Mouse (Mus musculus): ENCODE data around the gene Cyp27b1. TPM values are rescaled to one million over a fixed set of nuclear protein-coding genes. Genes with fewer than 3 reads are reported as not detected.

Gene Cyp27b1
- polyA plus RNA-seq, 1 experiment: 0.29 TPM

DNA sequence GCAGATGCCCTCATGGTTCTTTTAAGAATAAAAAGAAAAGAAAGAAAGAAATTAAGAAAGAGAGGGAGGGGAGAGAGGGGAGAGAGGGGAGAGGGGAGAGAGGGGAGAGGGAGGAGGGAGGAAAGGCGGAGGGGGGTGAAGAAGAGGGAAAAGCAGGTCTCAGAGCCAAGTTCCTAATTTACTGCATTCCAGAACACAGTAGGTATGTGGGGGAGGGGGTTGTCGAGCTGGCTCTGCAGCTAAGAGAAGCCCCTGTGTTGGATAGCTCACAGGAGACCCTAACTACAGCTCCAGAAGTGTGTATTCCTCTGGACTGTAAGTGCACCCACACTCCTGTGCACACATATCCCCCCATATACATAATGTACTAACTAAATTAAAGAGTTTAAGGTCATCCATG lies 31.0 kb upstream of the Cyp27b1 start:
- Histone ChIP-seq H3K27ac (ENCODE audit: insufficient read depth, low read length) (no peak overlapping the region), H3K4me1 (ENCODE audit: control insufficient read depth, insufficient read depth, low read length) (no peaks in the 10 kb centered on the region), H3K4me3 (replicated peaks; ENCODE audit: insufficient read depth, low read depth, low read length) (no peak overlapping the region), H3K27me3 (ENCODE audit: control insufficient read depth, insufficient read depth, low read length) (no peaks in the 10 kb centered on the region)
- TF ChIP-seq CTCF (IDR thresholded peaks at IDR 0.05; ENCODE audit: borderline replicate concordance, insufficient read depth, low read depth, low read length) (no peak), POLR2A (IDR thresholded peaks at IDR 0.05; ENCODE audit: borderline replicate concordance, insufficient read depth, low read length) (no peak)
- no peak for DNase-seq
- WGBS: 14% methylated on average over 2 of the region's 2 CpGs

DNA sequence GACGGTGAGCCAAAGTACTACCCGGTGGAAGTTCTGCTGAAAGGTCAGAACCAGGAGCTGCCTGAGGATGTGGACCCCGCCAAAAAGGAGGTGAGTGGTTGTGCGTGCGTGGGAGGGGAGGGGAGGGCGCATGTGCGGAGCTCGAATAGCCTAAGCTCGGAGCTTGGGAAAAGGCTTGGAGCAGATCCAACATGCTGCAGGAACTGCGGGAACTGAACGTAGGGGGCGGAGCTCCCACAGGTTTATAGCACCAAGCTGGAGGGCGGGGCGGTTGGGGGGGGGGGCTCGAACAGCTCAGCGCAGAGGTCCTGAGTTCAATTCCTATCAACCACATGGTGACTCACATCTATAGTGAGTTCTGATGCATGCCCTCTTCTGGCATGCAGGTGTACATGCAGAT lies 29.6 kb upstream of the Cyp27b1 start:
- no peak overlapping the region for H3K4me3 ChIP-seq (replicated peaks; ENCODE audit: insufficient read depth, low read depth, low read length)
- no peak for TF ChIP-seq CTCF (IDR thresholded peaks at IDR 0.05; ENCODE audit: borderline replicate concordance, insufficient read depth, low read depth, low read length)
- no peak for TF ChIP-seq POLR2A (IDR thresholded peaks at IDR 0.05; ENCODE audit: borderline replicate concordance, insufficient read depth, low read length)
- no peak for DNase-seq
- 67% methylated on average over 16 of the region's 16 CpGs for WGBS
- no peaks in the 10 kb centered on the region for H3K27me3 ChIP-seq (ENCODE audit: control insufficient read depth, insufficient read depth, low read length)
- no peak overlapping the region for H3K27ac ChIP-seq (ENCODE audit: insufficient read depth, low read length)
- H3K4me1 ChIP-seq (ENCODE audit: control insufficient read depth, insufficient read depth, low read length): no peaks in the 10 kb centered on the region

DNA sequence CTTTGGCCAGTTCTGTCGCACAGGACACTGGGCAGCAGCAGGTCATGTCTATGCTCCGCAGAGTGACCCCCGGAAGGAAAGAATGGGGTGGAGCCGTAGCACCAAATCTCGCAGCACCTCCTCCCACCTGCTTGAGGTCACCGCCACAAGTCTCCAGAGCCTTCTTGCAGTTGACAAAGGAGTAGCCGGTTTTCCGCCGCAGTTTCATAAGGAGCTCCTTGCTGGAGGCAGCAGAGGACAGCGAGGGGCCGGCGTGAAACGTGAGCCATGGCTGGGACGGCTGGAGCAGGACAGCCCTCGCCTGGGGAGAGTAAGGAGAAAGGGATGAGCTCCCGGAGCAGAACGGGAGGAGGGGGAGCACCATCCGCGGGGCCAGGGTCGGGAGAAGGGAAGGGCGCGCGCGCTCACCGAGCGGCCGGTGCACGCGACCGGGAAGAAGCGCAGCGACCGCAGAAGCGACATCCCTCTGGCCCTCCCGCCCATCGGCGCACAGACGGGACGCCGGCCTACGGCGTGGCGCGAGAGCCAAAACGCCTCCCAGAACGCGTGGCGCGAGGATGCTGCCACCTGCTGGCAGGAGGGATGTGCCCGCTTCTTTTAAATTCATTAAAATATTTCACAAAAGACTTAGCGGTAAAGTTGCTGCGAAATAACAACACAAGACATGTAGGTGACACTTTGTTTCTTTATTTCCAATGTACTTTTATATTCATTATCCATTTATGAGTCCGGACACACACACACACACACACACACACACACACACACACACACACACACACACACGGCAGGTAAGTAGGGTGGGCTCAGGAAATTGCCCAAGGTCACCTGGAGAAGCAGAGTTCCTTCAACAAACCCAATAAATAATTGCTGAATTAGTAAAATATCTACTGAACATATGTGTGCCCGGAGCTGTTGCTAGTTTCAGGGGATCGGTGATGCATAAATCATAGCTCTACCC lies 17.4 kb upstream of the Cyp27b1 start, which contains the start of gene Tsfm:
Gene Tsfm, minus strand, starts transcription at position 505 of the 961 bp plus-strand sequence.
- H3K27ac ChIP-seq (ENCODE audit: insufficient read depth, low read length): no peak within 1 kb of the TSS
- DNase-seq: peak; percentile 91 to 94
- TF ChIP-seq POLR2A (IDR thresholded peaks at IDR 0.05; ENCODE audit: borderline replicate concordance, insufficient read depth, low read length) (peak; percentile 78), CTCF (IDR thresholded peaks at IDR 0.05; ENCODE audit: borderline replicate concordance, insufficient read depth, low read depth, low read length) (peak; percentile 97)
- H3K4me1 ChIP-seq (ENCODE audit: control insufficient read depth, insufficient read depth, low read length): no peaks in the 10 kb centered on the region
- no peaks in the 10 kb centered on the region for H3K27me3 ChIP-seq (ENCODE audit: control insufficient read depth, insufficient read depth, low read length)
- peak within 1 kb of the TSS; percentile 75 for H3K4me3 ChIP-seq (replicated peaks; ENCODE audit: insufficient read depth, low read depth, low read length)
- 5% methylated on average over 56 of the region's 56 CpGs for WGBS

DNA sequence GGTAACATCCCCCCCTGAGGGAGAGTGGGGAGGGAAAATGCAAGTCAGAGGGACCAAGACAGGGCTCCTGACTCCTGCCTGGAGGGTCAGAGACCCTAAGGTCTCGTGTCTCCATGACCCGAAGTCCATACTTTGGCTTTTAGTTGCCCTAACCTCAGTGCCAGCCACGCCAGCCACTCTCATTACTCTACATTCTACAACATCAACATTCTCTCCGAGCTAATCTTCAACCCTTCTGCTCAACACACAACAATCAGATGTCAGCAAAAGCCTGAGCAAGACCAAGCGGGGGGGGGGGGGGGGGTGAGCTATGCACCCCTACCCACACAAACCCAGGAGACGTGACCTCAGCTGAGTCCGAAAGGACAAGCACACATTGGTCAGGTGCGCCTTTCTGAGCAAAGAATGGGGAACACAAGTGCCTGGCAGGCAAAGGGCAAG lies 14.7 kb upstream of the Cyp27b1 start:
- TF ChIP-seq POLR2A (IDR thresholded peaks at IDR 0.05; ENCODE audit: borderline replicate concordance, insufficient read depth, low read length) (no peak), CTCF (IDR thresholded peaks at IDR 0.05; ENCODE audit: borderline replicate concordance, insufficient read depth, low read depth, low read length) (no peak)
- 78% methylated on average over 8 of the region's 8 CpGs for WGBS
- H3K4me3 ChIP-seq (replicated peaks; ENCODE audit: insufficient read depth, low read depth, low read length): no peak overlapping the region
- H3K27ac ChIP-seq (ENCODE audit: insufficient read depth, low read length): no peak overlapping the region
- no peaks in the 10 kb centered on the region for H3K4me1 ChIP-seq (ENCODE audit: control insufficient read depth, insufficient read depth, low read length)
- no peaks in the 10 kb centered on the region for H3K27me3 ChIP-seq (ENCODE audit: control insufficient read depth, insufficient read depth, low read length)
- no peak for DNase-seq

DNA sequence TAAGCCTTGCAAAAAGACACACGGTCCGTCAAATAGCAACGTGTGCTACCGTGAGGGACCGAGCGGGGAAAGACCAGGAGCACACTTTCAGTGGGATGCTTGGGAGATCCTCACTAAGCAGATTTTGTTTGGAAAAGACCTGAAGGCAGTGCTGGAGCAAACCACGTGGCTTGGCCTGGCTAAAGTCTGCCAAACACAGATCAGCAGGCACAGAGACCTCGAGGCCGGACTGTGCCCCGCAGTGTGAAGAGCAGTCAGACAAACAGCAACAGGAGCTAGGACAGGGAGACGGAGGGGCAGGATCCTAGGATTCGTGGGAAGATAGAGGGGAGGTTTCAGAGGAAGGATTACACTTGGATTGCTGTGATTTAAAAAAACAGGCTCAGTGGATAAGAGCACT lies 11.8 kb upstream of the Cyp27b1 start:
- WGBS: 77% methylated on average over 12 of the region's 12 CpGs
- Histone ChIP-seq H3K27ac (ENCODE audit: insufficient read depth, low read length) (no peak overlapping the region), H3K27me3 (ENCODE audit: control insufficient read depth, insufficient read depth, low read length) (no peaks in the 10 kb centered on the region), H3K4me1 (ENCODE audit: control insufficient read depth, insufficient read depth, low read length) (no peaks in the 10 kb centered on the region), H3K4me3 (replicated peaks; ENCODE audit: insufficient read depth, low read depth, low read length) (no peak overlapping the region)
- DNase-seq: no peak
- TF ChIP-seq POLR2A (IDR thresholded peaks at IDR 0.05; ENCODE audit: borderline replicate concordance, insufficient read depth, low read length): no peak
- no peak for TF ChIP-seq CTCF (IDR thresholded peaks at IDR 0.05; ENCODE audit: borderline replicate concordance, insufficient read depth, low read depth, low read length)

DNA sequence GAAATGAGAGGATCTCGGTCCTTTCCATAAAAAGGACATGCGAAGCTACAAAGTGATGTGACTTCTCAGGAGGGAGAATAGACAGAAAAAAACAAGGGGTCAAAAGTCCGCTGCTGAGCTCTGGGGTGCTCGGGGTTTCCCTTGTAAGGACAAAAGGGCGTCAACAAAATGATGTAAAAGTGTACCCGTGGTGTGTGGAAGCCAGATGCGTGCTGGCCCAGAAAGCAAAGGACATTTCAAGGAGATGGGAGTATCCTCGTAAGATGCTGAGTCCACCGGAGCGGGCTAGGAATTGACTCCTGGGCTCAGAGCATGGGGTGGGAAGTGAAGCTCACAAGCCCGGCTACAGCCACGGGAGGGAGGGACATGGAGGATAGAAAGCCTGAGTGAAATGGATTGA lies 10.4 kb upstream of the Cyp27b1 start:
- no peaks in the 10 kb centered on the region for H3K4me1 ChIP-seq (ENCODE audit: control insufficient read depth, insufficient read depth, low read length)
- H3K4me3 ChIP-seq (replicated peaks; ENCODE audit: insufficient read depth, low read depth, low read length): no peak overlapping the region
- DNase-seq: no peak
- TF ChIP-seq POLR2A (IDR thresholded peaks at IDR 0.05; ENCODE audit: borderline replicate concordance, insufficient read depth, low read length): no peak
- no peak for TF ChIP-seq CTCF (IDR thresholded peaks at IDR 0.05; ENCODE audit: borderline replicate concordance, insufficient read depth, low read depth, low read length)
- no peak overlapping the region for H3K27ac ChIP-seq (ENCODE audit: insufficient read depth, low read length)
- 73% methylated on average over 12 of the region's 12 CpGs for WGBS
- no peaks in the 10 kb centered on the region for H3K27me3 ChIP-seq (ENCODE audit: control insufficient read depth, insufficient read depth, low read length)

DNA sequence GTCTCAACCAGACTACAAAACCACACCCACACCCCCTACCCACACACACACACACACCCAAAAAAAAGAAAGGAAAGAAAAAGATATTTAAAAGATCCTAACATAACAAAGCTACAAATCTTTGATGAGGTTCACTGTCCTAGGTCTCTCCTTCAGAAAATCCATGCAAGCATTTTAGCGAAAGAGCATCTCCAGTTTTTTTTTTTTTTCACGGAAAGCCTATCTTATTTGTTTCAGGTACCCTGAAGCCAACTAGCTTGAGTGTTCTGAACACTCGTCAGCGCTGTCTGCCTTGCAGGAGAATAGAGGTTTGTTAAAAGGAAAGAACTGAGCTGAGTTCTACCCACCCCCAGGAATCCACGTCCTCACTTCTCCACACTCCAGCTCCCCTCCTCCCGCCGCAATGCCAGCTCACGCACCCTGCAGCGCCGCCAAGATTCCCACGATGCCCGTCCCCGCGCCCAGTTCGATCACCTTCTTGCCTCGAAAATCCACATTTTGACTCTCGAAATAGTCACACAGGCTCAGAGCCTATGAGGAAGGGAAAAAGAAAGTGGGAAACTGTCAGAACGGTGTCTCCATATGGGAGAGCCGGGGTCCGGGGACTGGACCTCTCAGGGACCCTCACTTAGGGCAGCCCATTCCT lies 7.4 kb upstream of the Cyp27b1 start:
- WGBS: under 1% methylated on average over 20 of the region's 20 CpGs
- H3K27me3 ChIP-seq (ENCODE audit: control insufficient read depth, insufficient read depth, low read length): no peaks in the 10 kb centered on the region
- no peaks in the 10 kb centered on the region for H3K4me1 ChIP-seq (ENCODE audit: control insufficient read depth, insufficient read depth, low read length)
- peak overlapping the region; percentile 70 for H3K4me3 ChIP-seq (replicated peaks; ENCODE audit: insufficient read depth, low read depth, low read length)
- TF ChIP-seq POLR2A (IDR thresholded peaks at IDR 0.05; ENCODE audit: borderline replicate concordance, insufficient read depth, low read length) (no peak), CTCF (IDR thresholded peaks at IDR 0.05; ENCODE audit: borderline replicate concordance, insufficient read depth, low read depth, low read length) (no peak)
- no peak overlapping the region for H3K27ac ChIP-seq (ENCODE audit: insufficient read depth, low read length)
- peak in 1 of 2 experiments; percentile 47 for DNase-seq
